Mouse (Mus musculus) E14TG2a.4 (cell line): ENCODE results near the gene Fam120b.
A peak's percentile ranks its signal among the peaks of the same experiment; 100 is the strongest.
"Not testable (repeated sequence)": the region's sequence is repeated elsewhere in the genome, so short reads cannot be mapped to it uniquely, and the experiment has no call there.

Source experiments
- H3K27me3 ChIP-seq: 2 replicates; pipeline ENCODE4 v1.6.1; 2014; ENCODE audit warnings: low read length, control low read depth; ENCODE audit not compliant: insufficient read depth
- H3K36me3 ChIP-seq: 2 replicates; pipeline ENCODE4 v1.6.1; 2014; ENCODE audit warnings: low read length, control low read depth; ENCODE audit not compliant: insufficient read depth
- H3K4me1 ChIP-seq: replicated peaks from 2 replicates; pipeline ENCODE4 v1.6.1; 2014; ENCODE audit warnings: low read depth, low read length, control low read depth
- H3K4me3 ChIP-seq: replicated peaks from 2 replicates; pipeline ENCODE4 v1.5.1; 2014; ENCODE audit warnings: mild to moderate bottlenecking, low read length
- H3K9me3 ChIP-seq: 2 replicates; pipeline ENCODE4 v1.6.1; 2014; ENCODE audit warnings: low read length, control low read depth
- CTCF ChIP-seq: conservative IDR thresholded peaks from 2 replicates; pipeline ENCODE4 v1.5.1; 2014; ENCODE audit warnings: low read length
- NANOG ChIP-seq: IDR thresholded peaks from 2 replicates; pipeline ENCODE4 v1.6.1; 2014; ENCODE audit warnings: borderline replicate concordance, low read length, mixed read lengths
- POU5F1 ChIP-seq: IDR thresholded peaks from 2 replicates; pipeline ENCODE4 v1.6.1; 2014; ENCODE audit warnings: low read length, borderline replicate concordance

Fam120b gene

GRCm38 (mm10) chr17:15431551-15431950 lies 35.5 kb downstream of the Fam120b start:
- no peaks in the 10 kb centered on the region for H3K27me3 ChIP-seq
- no peak overlapping the region for H3K4me3 ChIP-seq
- H3K36me3 ChIP-seq, result no peaks in the 10 kb centered on the region
- no peak for TF ChIP-seq CTCF
- no peak for TF ChIP-seq NANOG
- no peak for TF ChIP-seq POU5F1
- no peaks in the 10 kb centered on the region for H3K9me3 ChIP-seq
- no peaks in the 10 kb centered on the region; the same call in 1 of the 2 replicates for H3K4me1 ChIP-seq

- H3K4me1 ChIP-seq, result no peaks in the 10 kb centered on the region; the same call in 1 of the 2 replicates
- no peak overlapping the region for H3K4me3 ChIP-seq
- H3K36me3 ChIP-seq, result no peaks in the 10 kb centered on the region
- H3K27me3 ChIP-seq, result no peaks in the 10 kb centered on the region
- TF ChIP-seq POU5F1 (no peak), NANOG (no peak), CTCF (no peak)
- H3K9me3 ChIP-seq, result no peaks in the 10 kb centered on the region
Observed at GRCm38 (mm10) chr17:15432036-15432435, 36.0 kb downstream of the Fam120b start.

GRCm38 (mm10) chr17:15434748-15435147 lies 38.7 kb downstream of the Fam120b start:
- H3K27me3 ChIP-seq, result no peaks in the 10 kb centered on the region
- no peaks in the 10 kb centered on the region for H3K9me3 ChIP-seq
- no peaks in the 10 kb centered on the region for H3K36me3 ChIP-seq
- TF ChIP-seq CTCF, result no peak
- TF ChIP-seq POU5F1, result no peak
- no peak for TF ChIP-seq NANOG
- peaks cover 1% of the 10 kb centered on the region for H3K4me1 ChIP-seq
- H3K4me3 ChIP-seq, result no peak overlapping the region

GRCm38 (mm10) chr17:15440067-15440462 lies 44.1 kb downstream of the Fam120b start:
- Histone ChIP-seq H3K4me3 (peak overlapping the region; percentile 57), H3K36me3 (no peaks in the 10 kb centered on the region), H3K27me3 (no peaks in the 10 kb centered on the region; the same call in 1 of the 2 replicates), H3K9me3 (no peaks in the 10 kb centered on the region), H3K4me1 (peaks cover 26% of the 10 kb centered on the region)
- TF ChIP-seq POU5F1 (no peak), CTCF (no peak), NANOG (no peak)

GRCm38 (mm10) chr17:15440463-15441121 lies 44.6 kb downstream of the Fam120b start:
- H3K36me3 ChIP-seq, result no peaks in the 10 kb centered on the region
- H3K9me3 ChIP-seq, result no peaks in the 10 kb centered on the region
- TF ChIP-seq POU5F1 (no peak), NANOG (no peak), CTCF (no peak)
- H3K4me1 ChIP-seq, result peaks cover 26% of the 10 kb centered on the region
- peak overlapping the region; percentile 57 for H3K4me3 ChIP-seq
- no peaks in the 10 kb centered on the region; the same call in 1 of the 2 replicates for H3K27me3 ChIP-seq

GRCm38 (mm10) chr17:15445421-15445820 lies 49.4 kb downstream of the Fam120b start:
- no peaks in the 10 kb centered on the region for H3K9me3 ChIP-seq
- H3K4me1 ChIP-seq, result peaks cover 18% of the 10 kb centered on the region
- peaks cover 21% of the 10 kb centered on the region for H3K27me3 ChIP-seq
- H3K36me3 ChIP-seq, result no peaks in the 10 kb centered on the region
- TF ChIP-seq POU5F1 (no peak), CTCF (no peak), NANOG (no peak)
- no peak overlapping the region for H3K4me3 ChIP-seq

- no peak overlapping the region for H3K4me3 ChIP-seq
- TF ChIP-seq POU5F1, result no peak
- TF ChIP-seq NANOG, result no peak
- TF ChIP-seq CTCF, result no peak
- peaks cover 21% of the 10 kb centered on the region for H3K27me3 ChIP-seq
- no peaks in the 10 kb centered on the region for H3K9me3 ChIP-seq
- H3K4me1 ChIP-seq, result 0 out of 2 replicates have a peak, but pooled peaks cover 5% of the 10 kb centered on the region
- no peaks in the 10 kb centered on the region for H3K36me3 ChIP-seq
Observed at GRCm38 (mm10) chr17:15447831-15448230, 51.8 kb downstream of the Fam120b start.

GRCm38 (mm10) chr17:15449144-15449543 lies 53.1 kb downstream of the Fam120b start:
- not testable (repeated sequence) for H3K4me3 ChIP-seq, H3K9me3 ChIP-seq, H3K4me1 ChIP-seq, H3K36me3 ChIP-seq
- H3K27me3 ChIP-seq, result peaks cover 27% of the 10 kb centered on the region

- TF ChIP-seq POU5F1 (no peak), CTCF (no peak), NANOG (no peak)
- no peaks in the 10 kb centered on the region for H3K36me3 ChIP-seq
- no peaks in the 10 kb centered on the region for H3K9me3 ChIP-seq
- H3K4me1 ChIP-seq, result no peaks in the 10 kb centered on the region
- peaks cover 27% of the 10 kb centered on the region for H3K27me3 ChIP-seq
- H3K4me3 ChIP-seq, result no peak overlapping the region
Observed at GRCm38 (mm10) chr17:15449606-15450005, 53.6 kb downstream of the Fam120b start.
